Mouse (Mus musculus) olfactory bulb, adult 2 months (tissue): ENCODE data around the gene Ankrd27.

ENCODE experiments used
- CTCF ChIP-seq: fragments of 200-500 bp; IDR thresholded peaks from 2 replicates; pipeline ENCODE4 v1.5.1; 2012; ENCODE audit warnings: low read depth, mild to moderate bottlenecking, low read length, moderate library complexity; ENCODE audit not compliant: insufficient read depth
- POLR2A ChIP-seq: fragments of 200-500 bp; IDR thresholded peaks from 2 replicates; pipeline ENCODE4 v1.6.1; 2012; ENCODE audit warnings: mild to moderate bottlenecking, low read depth, low read length, moderate library complexity; ENCODE audit not compliant: insufficient read depth

- TF ChIP-seq POLR2A = no peak
- TF ChIP-seq CTCF = no peak
Measured at GRCm38 (mm10) chr7:35686216-35686615, 100.2 kb downstream of the Ankrd27 start.
